Mouse (Mus musculus): ENCODE measurements around the gene Pex16. TPM values are rescaled to one million over a fixed set of nuclear protein-coding genes. Genes with fewer than 3 reads are reported as not detected.
A peak's percentile ranks its signal among the peaks of the same experiment; 100 is the strongest.

Pex16 gene
- total RNA-seq, 1 experiment from 2014 or later, result 16.0 TPM

DNA sequence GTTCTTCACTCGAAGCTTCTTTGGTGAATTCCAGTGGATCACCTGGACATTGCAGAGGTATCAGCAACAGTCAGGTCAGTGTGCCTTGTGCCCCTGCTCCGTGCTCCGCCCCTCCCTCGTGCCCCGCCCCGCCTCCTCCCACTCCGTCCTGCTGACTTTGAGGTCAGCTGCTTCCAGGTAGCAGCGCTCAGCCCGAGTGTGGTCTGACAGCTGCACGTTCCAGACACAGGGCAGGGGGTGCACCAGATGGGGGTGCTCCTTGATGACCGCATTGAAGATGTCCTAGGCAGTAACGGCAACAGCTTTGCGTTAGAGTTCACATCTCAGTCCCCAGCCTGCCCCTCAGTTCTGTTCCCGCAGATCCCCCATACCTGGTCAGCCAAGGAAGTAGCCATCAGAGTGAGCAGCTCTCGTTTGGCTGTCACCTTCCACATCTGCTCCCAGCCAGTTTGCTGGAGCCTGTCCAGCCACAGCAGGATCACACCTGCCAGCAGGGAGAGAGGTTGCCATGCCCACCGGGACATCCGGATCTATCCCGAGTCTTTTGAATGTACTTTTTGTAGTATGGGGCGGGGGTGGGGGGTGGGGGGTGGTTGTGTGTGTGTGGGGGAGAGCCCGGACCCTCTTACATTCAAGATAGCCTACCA is 7.0 kb upstream of the Pex16 start:
- no peak for ATAC-seq (replicated peaks; ENCODE audit: low read depth, poor library complexity, severe bottlenecking)

DNA sequence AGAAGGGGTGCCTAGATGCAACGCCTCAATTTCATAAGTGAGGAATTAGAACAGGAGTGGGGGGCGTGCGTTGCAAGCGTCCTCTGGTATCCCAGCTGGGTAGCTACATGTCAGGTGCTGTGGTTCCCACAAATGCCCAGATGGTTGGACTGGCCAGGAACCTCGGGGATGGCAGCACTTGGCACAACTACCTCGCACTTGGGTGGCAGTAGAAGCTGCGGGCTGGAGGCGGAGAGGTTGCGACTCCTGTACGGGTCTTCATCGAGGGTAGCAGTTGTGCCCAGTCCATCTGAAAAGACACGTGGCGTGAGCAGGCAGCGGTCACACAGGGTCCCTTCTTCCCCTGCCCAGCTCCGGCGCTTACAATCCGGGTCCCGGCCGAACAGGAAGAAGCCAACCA is 4.1 kb upstream of the Pex16 start:
- ATAC-seq (replicated peaks; ENCODE audit: low read depth, poor library complexity, severe bottlenecking), result no peak

DNA sequence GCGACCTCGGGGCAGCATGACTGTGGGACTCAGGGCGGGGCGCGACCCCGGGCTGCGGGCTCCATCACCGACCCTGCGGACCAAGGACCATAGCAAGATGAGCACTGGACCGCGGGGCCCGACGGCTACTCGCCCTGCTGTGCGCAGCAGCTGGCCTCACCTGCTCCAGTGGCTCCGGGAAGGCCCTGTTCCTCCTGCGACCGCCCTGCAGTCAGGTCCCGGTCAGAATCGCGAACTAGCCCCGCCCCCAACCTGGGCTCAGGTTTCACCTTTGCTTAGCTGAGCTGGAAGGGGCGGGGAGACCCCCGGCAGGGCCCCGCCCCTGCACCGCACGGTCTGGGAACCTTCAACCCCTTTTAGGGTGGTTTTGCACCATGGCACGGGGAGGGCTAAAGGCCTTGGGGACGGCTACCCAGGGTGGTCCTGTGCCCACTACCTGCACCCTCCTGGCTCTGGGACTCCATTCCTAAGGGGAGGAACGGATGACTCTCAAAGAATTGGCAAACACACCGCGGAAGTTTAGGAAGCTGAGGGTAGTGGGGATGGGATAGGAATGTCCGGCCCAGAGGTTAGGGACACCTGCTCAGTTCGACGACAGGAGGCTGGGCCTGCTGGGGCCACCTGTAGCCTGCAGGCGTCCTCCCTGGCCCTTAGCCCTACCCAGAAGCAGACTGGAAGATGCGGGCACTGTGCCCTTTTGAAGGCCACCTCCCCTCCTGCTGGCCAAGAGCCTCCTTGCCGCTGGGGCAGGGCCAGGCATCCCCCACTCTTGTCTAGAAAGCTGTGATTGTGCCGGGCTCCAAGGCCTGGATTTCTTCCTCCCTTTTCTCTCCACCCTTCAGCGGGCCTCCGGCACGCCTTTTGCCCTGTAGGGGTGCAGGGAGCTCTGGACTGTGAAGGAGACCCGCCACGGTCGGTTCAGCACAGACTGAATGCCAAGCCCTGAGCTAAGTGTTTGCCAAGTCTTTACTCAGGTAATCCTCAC is 3.4 kb upstream of the Pex16 start:
- ATAC-seq (replicated peaks; ENCODE audit: low read depth, poor library complexity, severe bottlenecking), result no peak

DNA sequence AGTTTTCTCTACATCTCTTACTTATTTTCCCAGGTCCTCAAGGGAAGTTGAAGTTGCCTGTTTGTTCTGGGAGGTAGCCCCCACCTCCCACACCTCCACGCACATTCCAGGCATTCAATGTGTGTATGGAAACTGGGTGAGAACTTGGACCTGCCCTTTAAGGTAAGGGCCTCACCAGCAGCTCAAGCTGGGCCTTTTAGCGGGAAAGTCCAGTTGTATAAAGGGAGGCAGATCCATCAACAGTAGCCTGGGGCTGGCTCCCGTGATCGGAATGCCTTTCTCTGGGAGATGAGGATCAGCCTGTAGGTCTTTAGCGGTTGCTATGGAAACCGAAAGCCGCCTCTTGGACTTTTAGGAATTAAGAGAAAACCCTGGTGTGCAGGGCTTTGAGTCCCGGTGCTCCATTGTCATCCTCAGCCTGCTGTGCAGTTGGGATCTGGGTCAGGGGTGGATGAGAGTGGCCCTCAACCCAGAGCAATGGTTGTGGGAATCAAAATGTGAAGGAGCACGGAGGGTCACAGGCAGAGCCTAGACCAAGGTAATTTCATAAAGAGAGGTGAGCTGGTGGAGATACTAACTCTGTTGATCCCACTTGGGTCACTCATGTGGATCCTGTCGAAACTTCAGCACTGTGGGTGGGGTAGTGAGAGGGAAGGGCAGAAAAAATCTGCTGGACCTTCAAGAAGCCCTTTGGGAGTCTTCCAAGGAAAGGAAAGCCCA is 2.3 kb upstream of the Pex16 start:
- no peak for ATAC-seq (replicated peaks; ENCODE audit: low read depth, poor library complexity, severe bottlenecking)

DNA sequence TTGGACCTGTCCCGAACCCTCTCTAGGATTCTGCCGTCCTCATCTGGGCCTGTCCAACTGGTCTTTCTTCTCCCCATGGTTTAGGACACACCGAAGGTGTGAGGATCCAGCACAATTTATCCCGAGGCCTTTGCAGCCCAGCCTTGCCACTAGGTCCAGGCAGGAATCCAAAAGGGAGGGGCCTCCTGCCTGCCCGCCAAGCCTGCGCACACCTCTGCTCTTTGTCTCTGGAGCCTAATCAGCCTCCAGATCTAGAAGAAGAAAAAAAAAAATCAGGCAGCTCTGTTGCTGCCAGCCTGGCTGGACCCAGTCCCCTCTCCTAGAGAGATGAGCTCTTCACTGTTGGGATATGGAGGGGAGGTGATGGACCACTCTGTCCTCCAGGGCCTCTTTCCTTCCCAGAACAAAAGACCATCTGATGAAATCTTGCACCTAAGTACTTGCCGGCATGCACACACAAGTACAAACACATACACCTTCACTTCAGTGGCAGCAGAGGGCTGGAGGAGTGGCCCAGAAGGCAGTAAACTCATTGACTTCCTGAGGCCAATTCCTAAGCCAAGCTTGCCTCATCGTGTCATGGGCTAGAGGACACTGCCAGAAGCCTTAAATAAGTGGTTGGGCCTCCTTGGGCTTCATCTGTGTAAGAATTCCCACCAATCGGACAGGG is 1.6 kb upstream of the Pex16 start:
- no peak for ATAC-seq (replicated peaks; ENCODE audit: low read depth, poor library complexity, severe bottlenecking)

DNA sequence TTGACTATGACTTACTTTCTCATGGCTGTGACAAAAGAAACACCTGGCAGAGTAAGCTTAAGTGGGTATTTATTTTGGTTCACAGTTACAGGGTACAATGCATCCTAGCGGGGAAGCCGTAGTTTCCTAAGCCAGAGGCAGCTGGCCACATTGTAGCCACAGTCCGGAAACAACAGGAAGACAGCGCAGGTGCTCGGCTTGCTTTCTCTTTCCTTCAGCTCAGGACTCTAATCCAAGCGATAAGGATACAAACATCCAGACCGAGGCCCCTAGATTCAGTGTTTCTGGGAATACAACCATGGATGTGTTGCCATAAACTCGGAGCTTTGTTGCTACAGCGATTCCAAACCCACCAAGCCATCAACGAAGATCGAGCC is 1.1 kb upstream of the Pex16 start:
- no peak for ATAC-seq (replicated peaks; ENCODE audit: low read depth, poor library complexity, severe bottlenecking)

DNA sequence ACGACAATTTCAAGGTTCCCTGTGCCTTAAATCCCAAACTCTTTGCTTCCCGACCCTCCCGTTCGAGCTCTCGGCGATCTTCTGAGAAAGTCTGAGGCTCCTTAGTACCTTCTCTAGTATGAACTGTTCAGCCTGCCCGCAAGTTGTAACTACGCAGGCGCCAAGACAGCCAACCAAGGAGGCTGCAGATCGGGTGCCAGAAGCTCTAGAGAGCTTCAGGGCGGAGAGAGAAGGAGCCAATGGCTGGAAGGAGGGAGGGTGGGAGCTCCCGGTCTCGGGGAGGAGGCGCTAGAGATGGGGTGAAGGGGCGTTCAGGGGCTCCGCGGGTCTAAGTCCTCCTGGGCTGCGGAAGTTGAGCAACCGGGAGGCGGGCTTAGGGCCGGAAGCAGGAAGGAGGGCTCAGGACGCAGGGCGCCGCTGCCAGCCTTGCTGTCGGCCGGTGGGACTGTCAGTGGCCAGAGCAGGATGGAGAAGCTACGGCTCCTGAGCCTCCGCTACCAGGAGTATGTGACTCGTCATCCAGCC is 685 bp downstream of the Pex16 start:
- peak; percentile 91 for ATAC-seq (replicated peaks; ENCODE audit: low read depth, poor library complexity, severe bottlenecking)

DNA sequence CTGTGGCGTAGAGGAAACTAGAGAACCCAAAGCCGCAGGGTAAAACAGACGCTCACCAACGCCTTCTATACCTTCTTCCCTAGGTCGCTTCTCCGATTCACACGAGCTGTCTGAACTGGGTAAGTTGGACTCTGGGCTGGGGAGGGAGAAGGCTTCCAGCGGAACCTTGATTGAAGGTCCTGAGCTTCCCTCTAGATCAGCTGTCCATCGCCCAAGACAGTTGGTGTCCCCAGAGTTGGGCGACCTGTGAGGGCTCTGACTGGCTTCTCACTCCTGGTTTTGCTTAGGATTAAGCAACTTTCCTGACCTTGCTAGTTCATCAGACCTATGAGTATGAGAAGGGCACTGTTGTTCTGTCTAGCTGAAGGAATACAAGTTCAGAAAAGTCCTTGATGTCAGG is 1.3 kb downstream of the Pex16 start:
- ATAC-seq (replicated peaks; ENCODE audit: low read depth, poor library complexity, severe bottlenecking), result no peak

DNA sequence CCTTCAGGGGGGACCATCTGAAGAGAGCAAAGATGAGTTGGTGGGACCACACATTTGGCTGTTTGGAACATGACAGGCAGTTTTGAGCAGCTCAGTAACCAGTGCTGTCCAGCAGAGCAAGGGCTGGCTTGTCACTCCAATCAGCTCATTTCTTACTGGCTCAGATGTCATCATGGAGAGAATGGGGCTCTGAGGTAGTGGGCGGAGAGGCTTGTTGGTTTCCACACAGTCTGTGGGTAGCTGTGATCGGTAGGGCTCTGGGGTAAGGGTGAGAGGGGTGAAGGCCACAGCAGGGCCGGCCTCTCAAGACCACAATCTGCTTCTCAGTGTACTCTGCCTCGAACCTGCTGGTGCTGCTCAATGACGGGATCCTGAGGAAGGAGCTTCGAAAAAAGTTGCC is 1.8 kb downstream of the Pex16 start:
- no peak for ATAC-seq (replicated peaks; ENCODE audit: low read depth, poor library complexity, severe bottlenecking)

DNA sequence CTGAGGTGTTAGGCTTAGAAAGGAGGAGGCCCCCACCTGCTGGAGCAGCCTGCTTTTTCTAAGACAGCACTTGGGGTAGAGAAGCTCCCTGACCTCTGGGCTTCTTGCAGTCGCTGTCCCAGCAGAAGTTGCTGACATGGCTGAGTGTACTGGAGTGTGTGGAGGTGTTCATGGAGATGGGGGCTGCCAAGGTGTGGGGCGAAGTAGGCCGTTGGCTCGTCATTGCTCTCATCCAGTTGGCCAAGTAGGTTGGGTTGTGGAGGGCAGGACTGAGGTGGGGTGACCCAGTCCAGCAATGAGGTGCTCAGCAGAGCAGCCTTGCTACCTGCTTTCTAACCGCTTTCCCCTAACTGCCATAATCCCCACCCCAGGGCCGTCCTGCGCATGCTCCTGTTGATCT is 2.8 kb downstream of the Pex16 start:
- ATAC-seq (replicated peaks; ENCODE audit: low read depth, poor library complexity, severe bottlenecking), result no peak

DNA sequence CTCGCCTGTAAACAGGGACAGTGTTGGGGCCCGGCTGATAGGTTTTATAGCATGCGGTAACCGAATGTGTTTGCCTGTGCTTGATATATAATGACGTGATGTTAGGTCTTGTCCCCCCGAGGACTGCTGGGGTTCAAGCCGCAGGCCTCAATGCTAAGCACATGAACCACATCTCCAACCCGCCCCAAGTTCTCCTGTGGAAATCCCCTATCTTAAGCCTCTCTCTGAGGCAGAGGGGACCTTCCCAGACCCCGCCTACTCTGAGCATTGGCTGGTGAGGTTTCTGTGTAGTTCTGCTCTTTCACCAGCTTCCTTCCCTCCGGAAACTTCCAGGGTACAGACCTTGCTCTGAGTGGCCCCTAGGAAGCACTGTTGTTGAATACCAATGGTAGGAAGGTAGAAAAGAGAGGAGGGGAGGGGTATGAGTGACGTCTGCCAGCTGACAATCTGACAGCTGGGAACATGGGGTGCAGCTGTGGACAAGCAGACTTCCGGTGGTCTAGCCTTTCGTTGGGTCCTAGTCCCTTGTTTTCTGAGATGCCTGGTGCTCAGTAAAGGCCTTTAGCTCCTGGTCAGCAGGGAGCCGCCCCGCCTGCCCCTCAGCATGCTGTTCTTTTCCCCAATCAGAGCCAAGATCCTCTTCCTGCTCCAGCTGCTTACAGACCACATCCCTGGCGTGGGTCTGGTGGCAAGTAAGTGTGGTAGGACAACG is 5.5 kb downstream of the Pex16 start:
- no peak for ATAC-seq (replicated peaks; ENCODE audit: low read depth, poor library complexity, severe bottlenecking)

DNA sequence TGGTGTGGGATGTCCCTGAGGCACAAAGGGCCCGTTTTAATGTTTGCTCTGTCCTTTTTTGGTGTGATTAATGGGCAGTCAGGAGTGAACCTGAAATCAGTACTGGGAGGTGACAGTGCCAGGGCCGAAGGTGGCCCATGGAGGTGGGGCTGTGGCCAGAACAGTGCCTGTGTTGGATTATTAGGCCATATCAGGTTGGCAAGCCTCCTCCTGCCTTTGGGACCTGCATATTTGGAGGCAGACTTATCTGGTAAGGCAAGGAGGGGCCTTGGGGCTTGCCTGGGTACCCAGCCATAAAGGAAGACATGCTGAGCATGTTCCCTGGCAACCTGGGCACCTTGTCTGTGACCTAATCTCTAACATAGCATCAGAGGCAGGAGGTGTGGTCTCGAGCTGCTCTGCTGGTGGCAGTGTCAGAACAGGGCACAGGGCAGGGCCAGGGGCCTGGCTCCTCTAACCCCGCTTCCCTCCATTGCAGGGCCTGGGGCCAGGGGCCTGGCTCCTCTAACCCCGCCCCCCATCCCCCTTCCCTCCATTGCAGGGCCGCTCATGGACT is 6.1 kb downstream of the Pex16 start:
- no peak for ATAC-seq (replicated peaks; ENCODE audit: low read depth, poor library complexity, severe bottlenecking)

DNA sequence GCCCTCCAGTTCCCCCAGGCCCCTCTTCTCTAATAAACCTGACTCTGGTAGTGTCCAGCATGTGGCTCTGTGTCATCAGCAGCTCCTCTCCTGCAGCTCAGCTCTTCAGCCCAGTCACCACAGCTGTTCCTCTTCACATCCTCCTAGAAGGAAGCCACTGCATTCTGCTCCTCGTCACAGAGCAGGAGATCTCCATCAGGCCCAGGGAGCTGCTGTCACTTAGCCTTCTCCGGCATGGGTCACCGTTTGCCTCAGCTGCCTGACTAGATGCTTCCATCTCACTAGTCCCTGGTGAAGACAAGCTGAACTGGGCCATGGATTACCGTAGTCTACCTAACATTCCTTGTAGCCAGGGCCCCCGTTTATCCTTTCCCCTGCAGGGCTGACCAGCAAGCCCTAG is 6.7 kb downstream of the Pex16 start:
- ATAC-seq (replicated peaks; ENCODE audit: low read depth, poor library complexity, severe bottlenecking), result no peak

DNA sequence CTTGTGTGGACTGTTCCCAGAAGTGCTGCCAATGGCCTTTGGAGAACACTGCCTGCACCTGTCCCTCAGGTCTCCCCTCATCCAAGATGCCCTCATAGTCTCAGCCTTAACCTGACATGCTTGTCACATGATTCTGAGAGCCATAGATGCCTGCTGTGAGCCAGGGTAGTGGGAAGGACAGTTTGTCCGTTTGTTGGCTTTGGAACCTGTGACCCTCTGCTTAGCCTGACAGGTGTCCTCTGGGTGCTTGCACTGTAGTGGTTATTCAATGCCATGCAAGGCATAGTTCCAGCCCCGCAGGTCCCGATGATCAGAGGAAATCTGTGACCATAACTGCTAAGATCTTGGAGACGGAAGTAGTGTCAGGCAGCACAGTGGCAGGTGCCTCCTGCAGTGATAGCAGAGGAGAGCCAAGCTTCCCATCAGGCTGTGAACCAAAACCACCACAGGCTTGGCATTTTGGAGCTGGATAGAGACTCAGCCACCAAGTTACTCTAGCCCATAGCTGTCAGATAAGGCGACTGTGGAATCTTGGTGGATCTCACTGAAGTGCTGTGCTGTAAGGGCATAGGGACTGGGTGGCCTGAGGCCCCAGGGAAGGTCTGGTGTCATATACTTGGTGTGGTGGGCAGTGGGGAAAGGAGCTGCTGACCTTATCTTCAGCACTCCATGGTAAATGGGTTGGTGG is 7.6 kb downstream of the Pex16 start, which contains the start of gene 1700029I15Rik:
Gene 1700029I15Rik, plus strand, starts transcription at position 638 of the 688 bp plus-strand sequence.
- no peak for ATAC-seq (replicated peaks; ENCODE audit: low read depth, poor library complexity, severe bottlenecking)

DNA sequence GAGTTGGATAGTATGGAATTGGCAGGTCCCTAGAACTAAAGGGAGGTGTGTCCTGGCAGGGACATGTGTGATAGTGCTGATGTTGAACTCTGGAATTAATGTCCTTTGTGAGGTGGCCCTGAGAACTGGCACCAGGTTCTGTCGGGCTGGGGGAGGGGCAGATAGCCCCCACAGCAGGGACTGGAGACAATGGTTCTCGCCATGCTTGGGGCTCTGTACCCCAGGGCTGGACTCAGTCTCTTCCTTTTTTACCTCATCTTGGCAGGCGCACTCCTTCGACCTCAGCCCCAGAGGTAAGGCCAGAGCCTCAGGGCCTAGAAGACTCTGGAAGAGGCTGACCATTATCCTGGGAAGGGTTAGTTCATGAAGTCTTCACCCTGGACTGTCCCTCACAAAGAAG is 8.3 kb downstream of the Pex16 start:
- no peak for ATAC-seq (replicated peaks; ENCODE audit: low read depth, poor library complexity, severe bottlenecking)

DNA sequence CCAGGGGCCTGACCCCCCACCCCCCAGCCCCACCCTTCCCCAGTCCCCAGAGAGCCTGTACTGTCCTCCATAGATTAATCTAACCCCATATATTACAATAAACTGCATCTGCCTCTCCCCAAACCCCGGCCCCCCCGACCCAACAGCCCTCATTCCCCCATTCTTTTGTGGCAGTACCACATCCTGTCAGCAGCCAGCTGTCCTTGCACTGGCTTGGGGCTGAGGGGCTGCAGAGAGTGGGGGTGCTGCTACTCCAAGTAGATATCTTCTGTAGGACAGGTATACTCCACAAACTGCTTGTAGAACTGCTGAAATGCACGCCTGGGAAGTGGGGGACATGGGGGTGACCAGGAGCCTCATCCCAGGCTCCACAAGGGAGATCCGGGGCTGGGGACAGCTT is 9.6 kb downstream of the Pex16 start:
- no peak for ATAC-seq (replicated peaks; ENCODE audit: low read depth, poor library complexity, severe bottlenecking)

DNA sequence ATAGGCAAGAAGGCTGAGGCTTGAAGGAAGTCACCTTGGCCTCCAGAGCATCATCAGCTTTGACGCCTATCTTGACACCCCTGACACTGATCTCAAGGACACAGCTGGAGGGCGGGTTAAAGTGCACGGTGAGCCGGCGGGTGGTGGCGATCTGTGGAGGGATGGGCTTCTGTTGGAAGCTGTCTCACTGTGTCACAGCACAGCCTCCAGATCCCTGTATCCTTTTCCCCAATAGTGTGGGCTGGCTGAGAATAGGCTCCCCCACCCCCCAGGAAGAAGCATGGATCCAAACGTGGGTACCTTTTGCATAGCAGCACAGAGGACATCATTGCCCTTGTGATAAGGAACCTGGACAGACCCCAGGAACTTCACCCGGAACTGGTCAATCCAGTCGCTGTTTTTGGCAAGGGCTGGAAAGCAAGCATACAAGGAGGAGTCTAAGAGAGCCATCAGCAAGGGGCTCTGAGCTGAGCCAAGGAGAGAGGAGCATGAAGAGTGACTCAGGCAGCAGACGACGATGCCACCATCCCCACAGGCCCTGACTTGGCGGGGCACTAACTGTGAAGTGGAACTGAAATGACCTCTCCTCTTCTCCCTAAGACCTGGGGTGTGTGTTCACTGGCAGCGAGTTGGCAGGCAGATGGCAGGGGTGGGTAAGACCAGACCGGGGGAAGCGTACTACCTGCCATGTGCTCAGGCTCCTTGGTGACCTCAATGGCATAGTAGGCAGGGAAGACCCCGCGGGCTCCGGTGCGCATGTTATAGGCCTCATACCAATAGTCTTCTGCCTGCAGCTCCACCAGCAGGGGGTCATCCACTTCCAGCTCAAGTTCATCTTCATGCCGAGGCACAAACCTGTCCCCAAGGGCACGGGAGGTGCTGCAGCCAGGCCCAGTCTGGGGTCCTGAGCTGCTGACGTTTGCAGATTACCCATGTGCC is 10.9 kb downstream of the Pex16 start:
- no peak for ATAC-seq (replicated peaks; ENCODE audit: low read depth, poor library complexity, severe bottlenecking)

All from common myeloid progenitor, adult 5-6 weeks (primary cell).